Mouse (Mus musculus) naive thymus-derived CD4-positive, alpha-beta T cell, adult 5 months (primary cell): ENCODE results near the gene Gm14418. TPM values are rescaled to one million over a fixed set of nuclear protein-coding genes. Genes with fewer than 3 reads are reported as not detected.

ENCODE experiments used
- polyA plus RNA-seq: library from polyadenylated mRNA; unstranded; fragments of 100-300 nt; shearing (Covaris generic); gene quantifications from one replicate; pipeline ENCODE4 v1.2.1, GENCODE M21; 2017

Gm14418 gene
- polyA plus RNA-seq = not detected

DNA sequence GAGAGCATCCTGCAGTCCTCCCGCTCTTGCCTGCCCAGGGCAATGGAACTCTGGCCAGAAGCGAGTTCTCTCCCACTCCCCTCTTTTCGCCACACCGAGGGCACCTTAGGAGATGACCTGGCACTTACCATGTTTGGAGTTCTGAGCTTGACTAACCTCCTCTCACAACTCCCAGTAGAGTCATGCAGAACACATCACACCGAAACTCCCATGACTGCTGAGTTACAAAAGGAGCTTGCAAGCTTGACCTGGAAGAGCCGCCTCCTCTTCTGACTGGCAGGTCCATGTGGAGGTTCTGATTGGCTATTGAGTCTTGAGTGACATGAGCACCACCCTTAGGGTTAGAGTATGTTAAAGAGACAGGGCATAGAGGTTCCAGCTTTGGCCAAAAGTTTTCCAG, at the start of gene Gm14418:
Gm14418 (minus strand) TSS at position 225 of the 400 bp plus-strand sequence.

Other genes starting within 250 kb of the Gm14418 start
- 3.5 TPM for gene Gm14410, start 191.9 kb downstream of the Gm14418 start, polyA plus RNA-seq
- not detected for gene Gm14409, start 131.3 kb downstream of the Gm14418 start, polyA plus RNA-seq
- gene Gm14412, start 74.0 kb downstream of the Gm14418 start, polyA plus RNA-seq = not detected
- 6.5 TPM for gene Zfp970, start 66.4 kb upstream of the Gm14418 start, polyA plus RNA-seq
- gene Gm14403, start 99.9 kb upstream of the Gm14418 start, polyA plus RNA-seq = not detected
- gene Gm14406, start 179.9 kb upstream of the Gm14418 start, polyA plus RNA-seq = not detected